ENCODE assay signal across 8 mouse cellular contexts in the genomic region with DNA sequence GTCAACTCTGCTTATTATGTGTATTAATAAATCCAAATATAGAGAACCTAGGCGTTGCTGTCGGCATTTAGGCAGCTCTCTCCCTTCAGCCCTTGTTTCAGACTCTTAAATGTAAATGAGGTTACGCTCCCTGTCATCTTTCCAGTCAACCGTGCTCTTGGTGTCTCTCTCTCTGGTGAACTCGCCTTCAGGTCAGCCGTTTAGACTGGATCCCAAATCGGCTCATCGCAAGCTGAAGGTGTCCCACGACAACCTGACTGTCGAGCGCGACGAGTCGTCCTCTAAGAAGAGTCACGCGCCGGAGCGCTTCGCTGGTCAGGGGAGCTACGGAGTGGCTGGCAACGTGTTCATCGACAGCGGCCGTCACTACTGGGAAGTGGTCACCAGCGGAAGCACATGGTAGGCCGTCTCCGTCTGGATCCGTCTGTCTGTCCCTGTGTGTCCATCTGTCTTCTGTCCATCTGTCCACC. TPM values are rescaled to one million over a fixed set of nuclear protein-coding genes. Genes with fewer than 3 reads are reported as not detected.
DNase-seq lines count a peak whose midpoint lies in the region; ATAC-seq and TF ChIP-seq lines count a peak whose summit lies in the region.
"Not testable (repeated sequence)": the region's sequence is repeated elsewhere in the genome, so short reads cannot be mapped to it uniquely, and the experiment has no call there.

No protein-coding gene starts in this region.

- WGBS in heart, embryonic 11.5 days (ENCODE audit: insufficient replicate concordance), result 83% methylated on average over 28 of the region's 28 CpGs
- 87% methylated on average over 28 of the region's 28 CpGs for WGBS in kidney, embryonic 15.5 days
- 85% methylated on average over 28 of the region's 28 CpGs for WGBS in liver, embryonic 11.5 days
- WGBS in midbrain, postnatal 0 days, result 77% methylated on average over 28 of the region's 28 CpGs

- not testable (repeated sequence) for H3K4me2 ChIP-seq in heart, embryonic 11.5 days; kidney, embryonic 15.5 days; liver, embryonic 11.5 days
- H3K4me2 ChIP-seq in midbrain, postnatal 0 days (ENCODE audit: low read depth, low read length, poor library complexity, severe bottlenecking), result peak overlapping the region; percentile 18; the same call in 1 of the 2 replicates

- H3K27ac ChIP-seq in heart, embryonic 11.5 days (ENCODE audit: low read depth, low read length); kidney, embryonic 15.5 days; liver, embryonic 11.5 days (ENCODE audit: low read depth, low read length); midbrain, postnatal 0 days (ENCODE audit: low read depth, low read length): not testable (repeated sequence)

- DNase-seq in B cell, adult 2 months, result peak; percentile 50 to 60
- peak; percentile 46 for DNase-seq in c-Kit-positive CD71-positive TER-119-negative erythroid progenitor cells, embryonic 14.5 days (ENCODE audit: low read depth)
- DNase-seq in fat pad, adult 2 months (ENCODE audit: extremely low read depth, low read depth, low spot score), result peak; percentile 21
- peak; percentile 71 for DNase-seq in liver, embryonic 11.5 days (ENCODE audit: low spot score)
- peak; percentile 14 for DNase-seq in midbrain, postnatal 0 days (ENCODE audit: low spot score)
- DNase-seq in spleen, postnatal 4 days (ENCODE audit: low spot score in 2 of 2), result peak; percentile 76 to 88

- H3K9ac ChIP-seq in heart, embryonic 11.5 days (ENCODE audit: low read depth, low read length); kidney, embryonic 15.5 days; liver, embryonic 11.5 days (ENCODE audit: low read depth, low read length); midbrain, postnatal 0 days (replicated peaks; ENCODE audit: low read length, poor library complexity, severe bottlenecking): not testable (repeated sequence)

- H3K9me3 ChIP-seq in heart, embryonic 11.5 days (replicated peaks; ENCODE audit: control insufficient read depth, low read length), result peaks cover 58% of the 10 kb centered on the region
- peaks cover 52% of the 10 kb centered on the region for H3K9me3 ChIP-seq in kidney, embryonic 15.5 days (replicated peaks)
- peaks cover 65% of the 10 kb centered on the region for H3K9me3 ChIP-seq in liver, embryonic 11.5 days (ENCODE audit: control insufficient read depth, low read length)
- H3K9me3 ChIP-seq in midbrain, postnatal 0 days (ENCODE audit: low read length), result peaks cover 19% of the 10 kb centered on the region

- H3K4me3 ChIP-seq in heart, embryonic 11.5 days (ENCODE audit: low read depth, low read length); kidney, embryonic 15.5 days (replicated peaks); liver, embryonic 11.5 days (ENCODE audit: low read depth, low read length); midbrain, postnatal 0 days (ENCODE audit: low read depth, low read length): not testable (repeated sequence)

- H3K4me1 ChIP-seq in heart, embryonic 11.5 days (ENCODE audit: control insufficient read depth, insufficient read depth, low read length); kidney, embryonic 15.5 days; liver, embryonic 11.5 days (replicated peaks; ENCODE audit: control insufficient read depth, insufficient read depth, low read length); midbrain, postnatal 0 days (ENCODE audit: insufficient read depth, low read length): not testable (repeated sequence)

- not testable (repeated sequence) for TF ChIP-seq CTCF in midbrain, postnatal 0 days (IDR thresholded peaks at IDR 0.05)

- H3K36me3 ChIP-seq in heart, embryonic 11.5 days (ENCODE audit: control insufficient read depth, insufficient read depth, low read length), result peaks cover 57% of the 10 kb centered on the region
- H3K36me3 ChIP-seq in kidney, embryonic 15.5 days, result peaks cover 66% of the 10 kb centered on the region
- peaks cover 63% of the 10 kb centered on the region for H3K36me3 ChIP-seq in liver, embryonic 11.5 days (ENCODE audit: control insufficient read depth, insufficient read depth, low read length)
- H3K36me3 ChIP-seq in midbrain, postnatal 0 days (ENCODE audit: insufficient read depth, low read length), result not testable (repeated sequence)

- ATAC-seq in heart, embryonic 11.5 days (replicated peaks; ENCODE audit: insufficient number of reproducible peaks, low FRiP score, low TSS enrichment), result peak; percentile 3; the same call in 1 of the 2 replicates
- peak; percentile 10 for ATAC-seq in kidney, embryonic 15.5 days (replicated peaks; ENCODE audit: low FRiP score)
- ATAC-seq in liver, embryonic 11.5 days (replicated peaks; ENCODE audit: low FRiP score), result 0 out of 2 replicates have a peak, but pooled peaks have one; percentile 3
- peak; percentile 10 for ATAC-seq in midbrain, postnatal 0 days (ENCODE audit: low FRiP score)

- H3K27me3 ChIP-seq in heart, embryonic 11.5 days (ENCODE audit: control insufficient read depth, insufficient read depth, low read length); kidney, embryonic 15.5 days; liver, embryonic 11.5 days (replicated peaks; ENCODE audit: control insufficient read depth, insufficient read depth, low read length); midbrain, postnatal 0 days (ENCODE audit: insufficient read depth, low read length): not testable (repeated sequence)

RNA-seq across cellular contexts. Expression of a gene that starts 22.1 kb away (rescaled TPM):
- 95.5 and 157 TPM in 2 replicates for polyA plus RNA-seq in heart, embryonic 11.5 days (2014; fragmentation: Nextera tagmentation; extraction: Ambion mirVana)
- polyA plus RNA-seq in kidney, embryonic 15.5 days (2015; fragmentation: Nextera tagmentation; extraction: Ambion mirVana), result 193 and 248 TPM in 2 replicates
- 217 and 306 TPM in 2 replicates for polyA plus RNA-seq in liver, embryonic 11.5 days (2014; fragmentation: Nextera tagmentation; extraction: Ambion mirVana)
- 34.6 and 51.3 TPM in 2 replicates for total RNA-seq in midbrain, postnatal 0 days (2014; rRNA removed)
- polyA plus RNA-seq in midbrain, postnatal 0 days (2015; fragmentation: Nextera tagmentation; extraction: Ambion mirVana), result 193 and 201 TPM in 2 replicates

Comparison
In these comparisons a context has a peak if more than half of its experiments do, and no peak if none do; other contexts are left out.
1. DNase-seq: peak in every context shown above with its lines; median percentile 82 in spleen, postnatal 4 days; 71 in liver, embryonic 11.5 days; 55 in B cell, adult 2 months; 46 in c-Kit-positive CD71-positive TER-119-negative erythroid progenitor cells, embryonic 14.5 days; 21 in fat pad, adult 2 months; 14 in midbrain, postnatal 0 days.